Mouse (Mus musculus): ENCODE measurements around the gene Dgcr2. TPM values are rescaled to one million over a fixed set of nuclear protein-coding genes. Genes with fewer than 3 reads are reported as not detected.

Gene Dgcr2
- polyA plus RNA-seq, 1 experiment from 2014 or later: 83.3 TPM

DNA sequence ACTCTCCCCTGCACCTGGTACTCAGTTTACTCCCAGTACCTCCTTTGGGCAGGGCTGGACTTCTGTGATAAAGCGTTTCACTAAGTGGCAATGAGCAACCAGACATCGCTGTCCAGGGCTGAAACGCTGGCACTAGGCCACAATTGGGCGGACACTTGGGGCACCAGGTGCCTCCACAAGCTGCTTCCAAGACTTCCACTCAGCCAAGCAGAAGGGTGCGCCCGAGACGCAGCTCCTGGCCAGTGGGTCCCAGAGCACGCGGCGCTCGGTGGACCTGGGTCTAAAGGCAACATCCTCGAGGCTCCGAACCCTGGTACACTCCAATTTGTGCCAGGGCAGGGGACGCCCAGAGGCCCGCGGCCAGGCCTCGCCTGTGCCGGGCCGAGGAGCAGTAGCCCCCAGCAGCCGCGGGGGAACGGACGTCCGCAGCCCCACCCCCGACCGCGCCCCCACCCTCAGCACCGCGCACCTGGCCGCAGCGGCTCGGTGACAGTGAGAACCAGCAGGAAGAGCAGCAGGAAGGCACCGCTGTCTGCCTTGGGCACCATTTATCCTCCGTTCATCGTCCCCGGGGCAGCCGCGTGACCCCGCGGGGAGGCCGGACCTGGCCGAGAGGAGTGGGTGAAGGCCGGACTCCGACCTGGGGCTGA lies 7.3 kb downstream of the Dgcr2 start:
- no peaks in the 10 kb centered on the region for H3K27me3 ChIP-seq (ENCODE audit: control insufficient read depth, insufficient read depth, low read length)
- H3K9ac ChIP-seq (ENCODE audit: low read length): peak overlapping the region; percentile 99
- peaks cover 16% of the 10 kb centered on the region for H3K4me1 ChIP-seq (ENCODE audit: control insufficient read depth, insufficient read depth, low read length)
- H3K4me2 ChIP-seq: peak overlapping the region; percentile 71
- H3K4me3 ChIP-seq (ENCODE audit: low read depth, low read length): peak overlapping the region; percentile 94
- DNase-seq (ENCODE audit: low spot score, missing footprints): no peak
- WGBS: under 1% methylated on average over 43 of the region's 44 CpGs
- no peaks in the 10 kb centered on the region for H3K9me3 ChIP-seq (ENCODE audit: control insufficient read depth, low read length)
- no peaks in the 10 kb centered on the region for H3K36me3 ChIP-seq (ENCODE audit: control insufficient read depth, insufficient read depth, low read length)
- ATAC-seq (ENCODE audit: low FRiP score): peak; percentile 66
- H3K27ac ChIP-seq (ENCODE audit: low read depth, low read length): peak overlapping the region; percentile 87

DNA sequence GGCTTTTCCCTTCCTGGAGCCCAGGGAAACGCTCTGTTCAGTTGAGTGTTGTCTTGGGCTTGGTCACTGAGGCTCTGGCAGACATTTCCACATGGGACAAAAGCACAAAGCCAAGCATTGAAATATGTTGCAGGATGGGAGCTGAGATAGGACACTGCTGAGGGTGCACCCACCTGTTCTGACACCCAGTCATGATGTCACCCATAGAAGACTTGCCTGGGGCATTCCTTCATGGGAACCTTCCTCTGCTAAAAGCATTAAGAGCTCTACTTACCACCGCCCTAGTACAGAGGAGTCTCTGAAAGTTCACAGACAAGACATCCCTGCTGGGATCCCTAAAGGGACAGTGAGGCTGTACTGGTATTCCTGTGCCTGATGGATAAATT lies 8.0 kb downstream of the Dgcr2 start:
- Histone ChIP-seq H3K4me3 (ENCODE audit: low read depth, low read length) (peak overlapping the region; percentile 94), H3K36me3 (ENCODE audit: control insufficient read depth, insufficient read depth, low read length) (no peaks in the 10 kb centered on the region), H3K4me2 (peak overlapping the region; percentile 71), H3K27ac (ENCODE audit: low read depth, low read length) (no peak overlapping the region), H3K4me1 (ENCODE audit: control insufficient read depth, insufficient read depth, low read length) (peaks cover 16% of the 10 kb centered on the region), H3K27me3 (ENCODE audit: control insufficient read depth, insufficient read depth, low read length) (no peaks in the 10 kb centered on the region), H3K9ac (ENCODE audit: low read length) (peak overlapping the region; percentile 99), H3K9me3 (ENCODE audit: control insufficient read depth, low read length) (no peaks in the 10 kb centered on the region)
- DNase-seq (ENCODE audit: low spot score, missing footprints): peak; percentile 79
- WGBS: 64% methylated on average over 2 of the region's 2 CpGs
- ATAC-seq (ENCODE audit: low FRiP score): no peak

DNA sequence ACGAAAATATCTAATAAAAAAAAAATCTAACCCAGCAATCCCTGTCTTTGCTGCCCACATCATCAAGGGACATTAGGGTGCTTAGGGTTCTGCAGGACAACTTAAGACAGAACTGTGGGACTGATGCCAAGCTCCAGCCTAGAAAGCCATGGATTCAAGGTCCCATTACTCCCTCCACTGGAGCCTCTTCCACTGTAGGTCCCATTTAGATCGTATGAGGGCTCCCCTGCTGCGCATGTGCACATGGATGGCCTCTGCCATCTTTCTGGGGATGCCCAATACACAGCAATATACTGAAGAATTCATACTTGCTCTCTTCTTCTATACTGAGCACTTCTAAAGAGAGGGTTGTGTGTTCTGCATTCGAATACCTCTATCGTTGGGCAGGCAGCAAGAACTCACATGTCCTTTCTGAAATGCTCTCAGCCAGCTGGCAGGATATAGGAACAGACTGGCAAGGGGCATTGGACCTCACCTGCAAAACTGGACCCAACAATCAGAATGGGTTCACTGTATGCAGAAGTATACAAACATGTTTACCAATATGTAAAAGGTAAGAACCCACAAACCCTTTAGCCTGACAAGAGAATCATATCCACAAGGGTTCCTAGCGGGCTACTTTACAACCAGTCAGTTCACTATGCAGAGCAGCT lies 8.5 kb downstream of the Dgcr2 start:
- peak overlapping the region; percentile 94 for H3K4me3 ChIP-seq (ENCODE audit: low read depth, low read length)

DNA sequence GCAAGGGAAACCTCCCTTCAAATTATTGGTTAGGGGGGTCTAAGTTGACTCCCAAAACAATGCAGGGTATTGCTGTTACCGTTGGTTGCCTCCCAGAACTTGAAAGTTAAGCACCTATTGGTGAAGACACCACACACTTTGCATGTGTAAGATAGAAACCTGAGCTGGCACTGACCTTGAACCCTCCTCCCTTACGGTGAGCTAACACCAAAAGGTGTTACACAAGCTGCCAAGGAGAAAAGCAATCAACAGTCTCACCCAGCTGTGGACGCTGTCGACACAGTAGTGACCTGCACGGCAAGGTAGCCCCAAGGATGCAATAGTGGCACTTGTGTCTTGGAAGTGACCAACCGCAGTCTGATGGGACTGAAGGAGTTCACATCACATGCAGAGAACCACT lies 14.2 kb downstream of the Dgcr2 start:
- DNase-seq (ENCODE audit: low spot score, missing footprints) (peak; percentile 57), ATAC-seq (ENCODE audit: low FRiP score) (no peak)
- no peak overlapping the region for H3K4me2 ChIP-seq
- no peak overlapping the region for H3K27ac ChIP-seq (ENCODE audit: low read depth, low read length)
- no peak overlapping the region for H3K4me3 ChIP-seq (ENCODE audit: low read depth, low read length)
- no peaks in the 10 kb centered on the region for H3K4me1 ChIP-seq (ENCODE audit: control insufficient read depth, insufficient read depth, low read length)
- H3K9me3 ChIP-seq (ENCODE audit: control insufficient read depth, low read length): no peaks in the 10 kb centered on the region
- WGBS: 90% methylated on average over 6 of the region's 6 CpGs
- H3K36me3 ChIP-seq (ENCODE audit: control insufficient read depth, insufficient read depth, low read length): 0 out of 2 replicates have a peak, but pooled peaks cover 2% of the 10 kb centered on the region
- no peak overlapping the region for H3K9ac ChIP-seq (ENCODE audit: low read length)
- H3K27me3 ChIP-seq (ENCODE audit: control insufficient read depth, insufficient read depth, low read length): no peaks in the 10 kb centered on the region

More for the DNA sequence above, 8.5 kb downstream of the Dgcr2 start:
- Histone ChIP-seq H3K9me3 (ENCODE audit: control insufficient read depth, low read length) (no peaks in the 10 kb centered on the region), H3K4me2 (peak overlapping the region; percentile 71), H3K36me3 (ENCODE audit: control insufficient read depth, insufficient read depth, low read length) (no peaks in the 10 kb centered on the region), H3K27me3 (ENCODE audit: control insufficient read depth, insufficient read depth, low read length) (no peaks in the 10 kb centered on the region), H3K4me1 (ENCODE audit: control insufficient read depth, insufficient read depth, low read length) (peaks cover 16% of the 10 kb centered on the region), H3K9ac (ENCODE audit: low read length) (peak overlapping the region; percentile 99), H3K27ac (ENCODE audit: low read depth, low read length) (no peak overlapping the region)
- WGBS: 85% methylated on average over 6 of the region's 6 CpGs
- peak; percentile 77 for DNase-seq (ENCODE audit: low spot score, missing footprints)
- no peak for ATAC-seq (ENCODE audit: low FRiP score)

DNA sequence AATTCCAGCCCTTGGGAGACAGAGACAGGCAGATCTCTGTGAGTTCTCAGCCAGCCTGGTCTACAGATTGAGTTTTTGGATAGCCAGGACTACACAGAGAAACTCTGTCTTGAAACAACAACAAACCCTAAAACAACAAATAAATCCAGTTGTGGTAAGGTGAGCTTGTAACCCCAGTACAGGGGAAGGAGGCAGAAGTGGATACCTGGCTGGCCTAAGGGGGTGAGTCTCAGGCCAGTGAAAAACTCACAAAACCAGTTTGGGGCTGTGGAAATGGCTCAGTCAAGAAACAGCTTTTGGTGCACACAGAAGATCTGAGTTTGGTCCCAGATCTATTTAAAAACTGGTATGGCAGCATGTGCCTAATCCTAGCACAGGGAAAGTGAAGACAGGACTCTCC lies 16.2 kb downstream of the Dgcr2 start:
- Histone ChIP-seq H3K9me3 (ENCODE audit: control insufficient read depth, low read length) (no peaks in the 10 kb centered on the region), H3K4me2 (no peak overlapping the region), H3K27ac (ENCODE audit: low read depth, low read length) (no peak overlapping the region), H3K9ac (ENCODE audit: low read length) (no peak overlapping the region), H3K4me1 (ENCODE audit: control insufficient read depth, insufficient read depth, low read length) (no peaks in the 10 kb centered on the region), H3K27me3 (ENCODE audit: control insufficient read depth, insufficient read depth, low read length) (no peaks in the 10 kb centered on the region), H3K4me3 (ENCODE audit: low read depth, low read length) (no peak overlapping the region), H3K36me3 (ENCODE audit: control insufficient read depth, insufficient read depth, low read length) (0 out of 2 replicates have a peak, but pooled peaks cover 2% of the 10 kb centered on the region)
- ATAC-seq (ENCODE audit: low FRiP score) (no peak), DNase-seq (ENCODE audit: low spot score, missing footprints) (peak; percentile 44)

DNA sequence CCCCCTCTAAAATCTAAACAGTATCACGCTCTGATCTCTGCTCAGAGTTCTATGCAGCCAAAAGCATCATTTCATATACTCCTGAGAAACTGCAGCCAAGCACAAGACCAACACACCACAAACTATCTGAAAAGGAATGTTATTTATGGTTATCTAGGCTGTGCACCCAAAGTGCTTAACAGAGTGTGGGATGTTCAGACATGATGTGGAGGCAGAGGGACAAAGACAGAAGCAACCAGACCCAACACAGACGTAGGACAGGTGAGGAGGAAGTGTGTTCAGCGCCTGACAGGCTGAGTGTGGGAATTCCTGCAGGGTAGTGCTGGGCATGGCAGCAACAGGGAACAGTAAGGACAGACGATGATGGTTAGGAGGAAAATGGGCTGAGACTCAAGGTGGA lies 18.8 kb downstream of the Dgcr2 start:
- H3K4me2 ChIP-seq: no peak overlapping the region
- DNase-seq (ENCODE audit: low spot score, missing footprints) (peak; percentile 66), ATAC-seq (ENCODE audit: low FRiP score) (no peak)
- no peak overlapping the region for H3K4me3 ChIP-seq (ENCODE audit: low read depth, low read length)
- no peaks in the 10 kb centered on the region for H3K27me3 ChIP-seq (ENCODE audit: control insufficient read depth, insufficient read depth, low read length)
- WGBS: 96% methylated on average over 4 of the region's 4 CpGs
- no peak overlapping the region for H3K9ac ChIP-seq (ENCODE audit: low read length)
- no peaks in the 10 kb centered on the region for H3K4me1 ChIP-seq (ENCODE audit: control insufficient read depth, insufficient read depth, low read length)
- H3K27ac ChIP-seq (ENCODE audit: low read depth, low read length): no peak overlapping the region
- 0 out of 2 replicates have a peak, but pooled peaks cover 2% of the 10 kb centered on the region for H3K36me3 ChIP-seq (ENCODE audit: control insufficient read depth, insufficient read depth, low read length)
- no peaks in the 10 kb centered on the region for H3K9me3 ChIP-seq (ENCODE audit: control insufficient read depth, low read length)

DNA sequence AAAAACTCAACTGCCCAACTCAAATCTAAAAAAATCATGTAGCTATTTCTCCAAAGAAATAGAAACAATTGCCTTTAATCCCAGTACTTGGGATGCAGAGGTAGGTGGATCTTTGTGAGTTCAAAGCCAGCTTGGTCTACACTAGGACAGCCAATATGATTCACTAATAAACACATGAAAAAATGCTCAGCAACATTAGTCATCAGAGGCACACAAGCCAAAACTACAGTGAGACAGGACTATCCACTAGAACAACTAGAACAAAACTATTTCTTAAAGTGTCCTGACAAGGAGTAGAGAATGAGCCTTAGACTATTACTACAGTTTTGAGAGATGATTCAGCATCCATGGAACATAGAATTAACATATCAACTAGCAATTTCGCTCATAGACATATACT lies 22.3 kb downstream of the Dgcr2 start:
- Histone ChIP-seq H3K27ac (ENCODE audit: low read depth, low read length) (no peak overlapping the region), H3K27me3 (ENCODE audit: control insufficient read depth, insufficient read depth, low read length) (no peaks in the 10 kb centered on the region), H3K9ac (ENCODE audit: low read length) (no peak overlapping the region), H3K9me3 (ENCODE audit: control insufficient read depth, low read length) (no peaks in the 10 kb centered on the region), H3K36me3 (ENCODE audit: control insufficient read depth, insufficient read depth, low read length) (peaks cover 7% of the 10 kb centered on the region; the same call in 1 of the 2 replicates), H3K4me2 (no peak overlapping the region), H3K4me1 (ENCODE audit: control insufficient read depth, insufficient read depth, low read length) (no peaks in the 10 kb centered on the region), H3K4me3 (ENCODE audit: low read depth, low read length) (no peak overlapping the region)
- ATAC-seq (ENCODE audit: low FRiP score) (no peak), DNase-seq (ENCODE audit: low spot score, missing footprints) (no peak)
- WGBS: 96% methylated on average over 1 of the region's 1 CpGs

DNA sequence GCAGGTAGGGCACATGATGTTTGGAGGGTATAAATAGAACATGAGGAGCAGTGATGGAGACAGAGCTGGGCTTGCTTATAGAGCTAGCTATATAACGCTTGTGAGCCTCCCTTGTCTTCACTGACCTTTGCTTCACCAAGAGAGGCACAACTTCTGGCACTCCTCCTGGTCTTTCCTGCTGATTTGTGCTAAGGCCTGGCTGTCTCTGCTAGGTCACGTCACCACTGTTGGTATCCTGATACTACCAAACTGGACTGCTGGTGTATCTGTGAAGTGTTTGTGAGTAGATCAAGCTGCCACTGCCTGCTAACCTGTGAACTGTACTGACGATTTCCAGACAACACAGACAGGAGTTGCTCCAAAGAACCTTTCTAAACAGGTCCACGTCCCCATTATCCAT lies 23.2 kb downstream of the Dgcr2 start:
- Histone ChIP-seq H3K4me3 (ENCODE audit: low read depth, low read length) (no peak overlapping the region), H3K36me3 (ENCODE audit: control insufficient read depth, insufficient read depth, low read length) (peaks cover 9% of the 10 kb centered on the region; the same call in 1 of the 2 replicates), H3K27ac (ENCODE audit: low read depth, low read length) (no peak overlapping the region), H3K9me3 (ENCODE audit: control insufficient read depth, low read length) (no peaks in the 10 kb centered on the region), H3K4me1 (ENCODE audit: control insufficient read depth, insufficient read depth, low read length) (no peaks in the 10 kb centered on the region), H3K27me3 (ENCODE audit: control insufficient read depth, insufficient read depth, low read length) (no peaks in the 10 kb centered on the region), H3K4me2 (no peak overlapping the region), H3K9ac (ENCODE audit: low read length) (no peak overlapping the region)
- WGBS: 92% methylated on average over 4 of the region's 4 CpGs
- ATAC-seq (ENCODE audit: low FRiP score) (no peak), DNase-seq (ENCODE audit: low spot score, missing footprints) (peak; percentile 61)

DNA sequence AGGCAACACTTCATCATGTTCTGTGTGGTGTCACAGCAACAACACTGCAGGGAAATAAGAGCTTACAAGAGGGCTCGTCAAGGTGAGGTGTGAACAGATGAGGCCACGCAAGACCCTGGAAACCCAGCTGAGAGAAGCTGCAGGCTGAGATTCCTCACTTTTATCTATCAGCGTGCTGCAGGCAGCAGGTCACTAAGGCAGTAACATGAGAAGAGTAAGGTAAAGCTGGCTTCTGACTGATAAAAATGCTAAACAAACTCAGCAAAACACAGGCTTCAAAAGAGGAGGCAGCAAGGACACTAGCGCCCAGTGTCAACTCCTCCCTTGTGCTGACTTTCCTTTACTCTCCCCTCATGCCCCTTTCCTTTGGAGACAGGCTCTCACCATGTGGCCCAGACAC lies 25.4 kb downstream of the Dgcr2 start:
- no peaks in the 10 kb centered on the region for H3K4me1 ChIP-seq (ENCODE audit: control insufficient read depth, insufficient read depth, low read length)
- DNase-seq (ENCODE audit: low spot score, missing footprints): peak; percentile 47
- no peak overlapping the region for H3K4me3 ChIP-seq (ENCODE audit: low read depth, low read length)
- no peaks in the 10 kb centered on the region for H3K9me3 ChIP-seq (ENCODE audit: control insufficient read depth, low read length)
- no peak overlapping the region for H3K27ac ChIP-seq (ENCODE audit: low read depth, low read length)
- no peak for ATAC-seq (ENCODE audit: low FRiP score)
- H3K36me3 ChIP-seq (ENCODE audit: control insufficient read depth, insufficient read depth, low read length): peaks cover 10% of the 10 kb centered on the region; the same call in 1 of the 2 replicates
- H3K4me2 ChIP-seq: no peak overlapping the region
- H3K27me3 ChIP-seq (ENCODE audit: control insufficient read depth, insufficient read depth, low read length): no peaks in the 10 kb centered on the region
- 78% methylated on average over 4 of the region's 4 CpGs for WGBS
- H3K9ac ChIP-seq (ENCODE audit: low read length): no peak overlapping the region
